Mouse (Mus musculus): ENCODE measurements around the gene Got1. TPM values are rescaled to one million over a fixed set of nuclear protein-coding genes. Genes with fewer than 3 reads are reported as not detected.

Gene Got1
- total RNA-seq, 2 experiments from 2014 or later: 324 to 342 TPM

DNA sequence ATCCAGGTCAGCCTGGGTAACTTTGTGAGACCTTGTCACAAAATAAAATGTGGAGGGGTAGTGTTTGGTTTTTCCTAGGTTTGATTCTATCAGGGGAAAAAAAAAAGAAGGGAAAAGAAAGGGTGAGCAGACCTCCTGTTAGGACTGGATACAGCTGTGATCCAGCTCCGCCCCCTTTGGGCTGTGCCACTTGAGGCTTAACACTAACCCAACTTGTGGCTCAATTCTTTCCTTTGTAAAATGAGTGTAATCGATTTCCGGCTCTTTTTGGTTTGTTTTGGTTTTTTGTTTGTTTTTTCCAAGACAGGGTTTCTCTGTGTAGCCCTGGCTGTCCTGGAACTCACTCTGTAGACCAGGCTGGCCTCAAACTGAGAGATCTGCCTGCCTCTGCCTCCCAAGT, 62.3 kb downstream of the Got1 start:
- no peak for DNase-seq (ENCODE audit: low spot score in 2 of 2)
- intact Hi-C loops (cut with DNase I): no loop called here

- intact Hi-C loops (cut with DNase I): no loop called here
These were observed 63.9 kb downstream of the Got1 start for GRCm38 (mm10) chr19:43460481-43460880.

GRCm38 (mm10) chr19:43459948-43460347, 64.5 kb downstream of the Got1 start:
- peak in 1 of 2 experiments; percentile 49 for DNase-seq (ENCODE audit: low spot score in 2 of 2)
- intact Hi-C loops (cut with DNase I): no loop called here

More at GRCm38 (mm10) chr19:43460481-43460880, 63.9 kb downstream of the Got1 start:
- no peak for DNase-seq (ENCODE audit: low spot score in 2 of 2)

DNA sequence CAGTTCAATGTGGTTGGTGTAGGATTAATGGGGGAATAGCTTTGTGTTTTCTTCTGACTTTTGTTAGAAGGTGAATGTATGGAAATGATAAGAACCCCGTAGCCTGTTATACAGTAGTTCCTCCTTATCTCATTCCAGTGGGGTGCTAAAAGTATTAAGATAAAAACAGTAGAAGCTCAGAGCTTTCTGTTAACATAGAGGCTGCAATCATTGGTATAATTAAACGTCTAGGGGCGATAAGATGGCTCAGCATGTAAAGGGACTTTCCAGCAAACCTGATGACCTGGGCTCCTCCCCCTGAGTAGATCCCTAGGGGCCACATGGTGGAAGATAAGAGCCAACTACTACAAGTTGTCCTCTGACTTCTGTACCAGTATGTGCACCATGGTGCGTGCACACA, 71.4 kb downstream of the Got1 start:
- DNase-seq (ENCODE audit: low spot score in 2 of 2): no peak
- intact Hi-C loops (cut with DNase I): no loop called here

DNA sequence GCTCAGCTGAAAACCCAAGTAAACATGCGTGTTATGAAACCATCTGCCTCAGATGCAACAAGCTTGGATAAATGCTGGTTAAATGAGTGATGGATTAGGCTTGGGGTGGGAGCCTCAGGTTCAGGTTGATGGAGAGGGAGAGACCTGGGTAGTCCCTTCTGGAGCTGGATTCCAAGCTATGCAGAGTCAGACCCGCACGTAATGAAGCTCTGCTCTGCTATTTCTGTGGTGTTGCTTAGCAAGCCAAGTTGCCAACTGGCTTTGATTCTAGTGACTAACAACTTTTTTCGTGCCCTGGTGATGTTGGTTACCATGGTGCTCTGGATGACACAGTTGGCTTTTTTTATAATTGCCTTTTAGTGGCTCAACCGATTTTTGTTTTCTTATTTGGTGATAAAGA, 72.2 kb downstream of the Got1 start:
- DNase-seq (ENCODE audit: low spot score in 2 of 2): peak; percentile 62 to 90
- intact Hi-C loops (cut with DNase I): no loop called here

DNA sequence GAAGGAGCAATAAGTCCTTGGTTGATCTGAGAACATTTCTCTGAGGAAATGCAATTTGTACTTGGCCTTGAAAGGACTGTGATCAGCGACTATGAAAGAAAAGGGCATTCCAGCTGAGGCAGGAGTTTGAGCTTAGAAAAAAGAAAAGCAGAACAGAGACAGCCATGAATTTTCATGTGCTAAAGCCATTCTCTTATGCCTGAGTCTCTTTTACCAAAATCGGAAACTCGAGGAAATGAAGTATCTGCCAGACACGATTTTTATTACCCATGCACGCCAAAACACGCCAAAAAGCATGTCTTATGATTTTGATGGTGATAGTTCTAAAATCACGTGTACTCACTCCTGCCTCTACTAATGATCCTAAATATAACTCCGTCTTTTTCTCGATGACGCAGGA, 72.8 kb downstream of the Got1 start:
- intact Hi-C loops (cut with DNase I): no loop called here
- peak in 1 of 2 experiments; percentile 48 for DNase-seq (ENCODE audit: low spot score in 2 of 2)

Other genes with a start within 250 kb of the Got1 start
- under 1 TPM; 0.18 to 0.27 TPM for gene Hpse2, start 136.2 kb downstream of the Got1 start, total RNA-seq (2021)
- 10 to 100 TPM; 73.1 to 76.9 TPM for gene Cnnm1, start 84.2 kb downstream of the Got1 start, total RNA-seq (2021)
- gene Nkx2-3, start 87.7 kb upstream of the Got1 start, total RNA-seq (2021): not detected
- gene Slc25a28, start 150.3 kb upstream of the Got1 start, total RNA-seq (2021): 10 to 100 TPM; 30.2 to 36.4 TPM
- 10 to 100 TPM; 24.0 to 25.6 TPM for gene Entpd7, start 165.1 kb upstream of the Got1 start, total RNA-seq (2021)
- gene Cutc, start 228.4 kb upstream of the Got1 start, total RNA-seq (2021): 1 to 10 TPM; 4.0 to 6.0 TPM
- 10 to 100 TPM; 18.6 to 19.2 TPM for gene Cox15, start 228.4 kb upstream of the Got1 start, total RNA-seq (2021)